Mouse (Mus musculus) left cerebral cortex, adult 2 months (tissue): ENCODE results near the gene Slc12a9. TPM values are rescaled to one million over a fixed set of nuclear protein-coding genes. Genes with fewer than 3 reads are reported as not detected.

Experiments used
- DNase-seq, 2 experiments: peaks; one replicate each; pipeline ENCODE4 v3.0.0; 2021 to 2022; ENCODE audit warnings: low spot score in 2 of 2, mixed read lengths in 1 of 2; ENCODE audit errors: extremely low spot score in 1 of 2
- H3K27ac ChIP-seq: fragments of 200-600 bp; 2 replicates; pipeline ENCODE4 v1.8.1; 2022
- H3K4me3 ChIP-seq: fragments of 200-600 bp; 2 replicates; pipeline ENCODE4 v1.8.1; 2022
- CTCF ChIP-seq: fragments of 200-600 bp; IDR thresholded peaks from 2 replicates; pipeline ENCODE4 v1.8.1; 2022; ENCODE audit warnings: antibody characterized with exemption, mild to moderate bottlenecking, moderate library complexity
- intact Hi-C: fragments of 180-260 bp; cut with DNase I; formaldehyde crosslinking; loops from one replicate; pipeline ENCODE4 v1.15.1; 2025
- total RNA-seq, 2 experiments: library from RNA; stranded (reverse); gene quantifications; 2 replicates each; pipeline ENCODE4 v1.2.3; 2021

Gene Slc12a9
- total RNA-seq, 2 experiments from 2014 or later, result 22.8 to 25.1 TPM

- no peak for DNase-seq
- Histone ChIP-seq H3K4me3 (peak overlapping the region; percentile 13; the same call in 1 of the 2 replicates), H3K27ac (peak overlapping the region; percentile 86; the same call in 1 of the 2 replicates)
- intact Hi-C loops, result loop anchor here (5.0 kb wide), 1 partner anchor 273 kb away; no protein-coding TSS in a partner anchor
- no peak for TF ChIP-seq CTCF
Measured at GRCm38 (mm10) chr5:137304816-137305215, 28.6 kb downstream of the Slc12a9 start.

- TF ChIP-seq CTCF, result no peak
- no peak for DNase-seq
- Histone ChIP-seq H3K4me3 (no peak overlapping the region), H3K27ac (no peak overlapping the region)
- intact Hi-C loops, result no loop called here
Measured at GRCm38 (mm10) chr5:137304165-137304564, 29.2 kb downstream of the Slc12a9 start.

GRCm38 (mm10) chr5:137303609-137304008 lies 29.8 kb downstream of the Slc12a9 start:
- TF ChIP-seq CTCF, result no peak
- no peak for DNase-seq
- no peak overlapping the region for H3K27ac ChIP-seq
- no peak overlapping the region for H3K4me3 ChIP-seq
- intact Hi-C loops, result no loop called here

GRCm38 (mm10) chr5:137301253-137301652 lies 32.1 kb downstream of the Slc12a9 start:
- H3K4me3 ChIP-seq, result no peak overlapping the region
- TF ChIP-seq CTCF, result no peak
- H3K27ac ChIP-seq, result no peak overlapping the region
- DNase-seq, result no peak
- intact Hi-C loops, result no loop called here

GRCm38 (mm10) chr5:137299240-137299639 lies 34.2 kb downstream of the Slc12a9 start:
- DNase-seq, result no peak
- intact Hi-C loops, result loop anchor here (5.0 kb wide), 1 partner anchor 228 kb away; no protein-coding TSS in a partner anchor
- Histone ChIP-seq H3K4me3 (no peak overlapping the region), H3K27ac (no peak overlapping the region)
- no peak for TF ChIP-seq CTCF

GRCm38 (mm10) chr5:137297126-137297525 lies 36.3 kb downstream of the Slc12a9 start:
- intact Hi-C loops, result loop anchor here (5.0 kb wide), 1 partner anchor 230 kb away; no protein-coding TSS in a partner anchor

GRCm38 (mm10) chr5:137295712-137296111 lies 37.7 kb downstream of the Slc12a9 start:
- DNase-seq, result no peak
- intact Hi-C loops, result loop anchor here (5.0 kb wide), 1 partner anchor 232 kb away; no protein-coding TSS in a partner anchor

More at GRCm38 (mm10) chr5:137297126-137297525, 36.3 kb downstream of the Slc12a9 start:
- H3K27ac ChIP-seq, result no peak overlapping the region
- H3K4me3 ChIP-seq, result no peak overlapping the region
- TF ChIP-seq CTCF, result no peak
- no peak for DNase-seq

GRCm38 (mm10) chr5:137295296-137295695 lies 38.1 kb downstream of the Slc12a9 start:
- no peak for DNase-seq
- Histone ChIP-seq H3K4me3 (peak overlapping the region; percentile 57), H3K27ac (no peak overlapping the region; the same call in 1 of the 2 replicates)
- intact Hi-C loops, result loop anchor here (5.0 kb wide), 1 partner anchor 232 kb away; no protein-coding TSS in a partner anchor
- no peak for TF ChIP-seq CTCF

More at GRCm38 (mm10) chr5:137295712-137296111, 37.7 kb downstream of the Slc12a9 start:
- no peak overlapping the region for H3K27ac ChIP-seq
- H3K4me3 ChIP-seq, result no peak overlapping the region
- TF ChIP-seq CTCF, result no peak

- intact Hi-C loops, result loop anchor here (5.0 kb wide), 1 partner anchor 233 kb away; no protein-coding TSS in a partner anchor
- no peak for TF ChIP-seq CTCF
- peak overlapping the region; percentile 79 for H3K27ac ChIP-seq
- peak overlapping the region; percentile 57 for H3K4me3 ChIP-seq
- DNase-seq, result no peak
Measured at GRCm38 (mm10) chr5:137294744-137295093, 38.7 kb downstream of the Slc12a9 start.

GRCm38 (mm10) chr5:137293839-137294743 lies 39.3 kb downstream of the Slc12a9 start, which contains the start of gene Ufsp1:
Gene Ufsp1, plus strand, starts transcription at chr5:137294629.
- intact Hi-C loops, result no loop called here
- Histone ChIP-seq H3K27ac (peak within 1 kb of the TSS; percentile 86), H3K4me3 (peak within 1 kb of the TSS; percentile 57)
- no peak; the same call in 1 of the 2 replicates for TF ChIP-seq CTCF
- DNase-seq, result peak; percentile 95

GRCm38 (mm10) chr5:137293282-137293681 lies 40.1 kb downstream of the Slc12a9 start:
- DNase-seq, result peak; percentile 72 to 75
- peak overlapping the region; percentile 57 for H3K4me3 ChIP-seq
- TF ChIP-seq CTCF, result peak; percentile 22
- intact Hi-C loops, result no loop called here
- H3K27ac ChIP-seq, result peak overlapping the region; percentile 86

- no peak overlapping the region for H3K27ac ChIP-seq
- intact Hi-C loops, result no loop called here
- no peak for DNase-seq
- no peak for TF ChIP-seq CTCF
- no peak overlapping the region for H3K4me3 ChIP-seq
Measured at GRCm38 (mm10) chr5:137291381-137291926, 41.9 kb downstream of the Slc12a9 start.
